Mouse (Mus musculus): ENCODE data around the gene Arrdc2.
A peak's percentile ranks its signal among the peaks of the same experiment; 100 is the strongest.
"Not testable (repeated sequence)": the region's sequence is repeated elsewhere in the genome, so short reads cannot be mapped to it uniquely, and the experiment has no call there.

Arrdc2 gene

DNA sequence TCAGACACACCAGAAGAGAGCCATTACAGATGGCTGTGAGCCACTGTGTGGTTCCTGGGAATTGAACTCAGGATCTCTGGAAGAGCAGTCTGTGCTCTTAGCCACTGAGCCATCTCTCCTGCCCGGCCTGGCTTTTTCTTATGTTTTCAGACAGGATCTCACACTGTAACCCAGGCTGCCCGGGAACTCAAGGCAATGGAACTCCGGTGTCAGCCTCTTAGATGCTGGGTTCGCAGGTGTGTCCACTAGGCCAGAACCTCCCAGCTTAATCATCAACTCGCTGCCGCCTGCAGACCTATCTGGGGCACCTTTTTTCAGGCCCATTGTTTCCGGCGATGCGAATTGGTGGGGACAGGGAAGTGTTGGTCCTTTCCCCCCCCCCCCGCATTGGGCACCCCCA lies 1.1 kb upstream of the Arrdc2 start:
- DNase-seq (ENCODE audit: low read depth), result no peak

DNA sequence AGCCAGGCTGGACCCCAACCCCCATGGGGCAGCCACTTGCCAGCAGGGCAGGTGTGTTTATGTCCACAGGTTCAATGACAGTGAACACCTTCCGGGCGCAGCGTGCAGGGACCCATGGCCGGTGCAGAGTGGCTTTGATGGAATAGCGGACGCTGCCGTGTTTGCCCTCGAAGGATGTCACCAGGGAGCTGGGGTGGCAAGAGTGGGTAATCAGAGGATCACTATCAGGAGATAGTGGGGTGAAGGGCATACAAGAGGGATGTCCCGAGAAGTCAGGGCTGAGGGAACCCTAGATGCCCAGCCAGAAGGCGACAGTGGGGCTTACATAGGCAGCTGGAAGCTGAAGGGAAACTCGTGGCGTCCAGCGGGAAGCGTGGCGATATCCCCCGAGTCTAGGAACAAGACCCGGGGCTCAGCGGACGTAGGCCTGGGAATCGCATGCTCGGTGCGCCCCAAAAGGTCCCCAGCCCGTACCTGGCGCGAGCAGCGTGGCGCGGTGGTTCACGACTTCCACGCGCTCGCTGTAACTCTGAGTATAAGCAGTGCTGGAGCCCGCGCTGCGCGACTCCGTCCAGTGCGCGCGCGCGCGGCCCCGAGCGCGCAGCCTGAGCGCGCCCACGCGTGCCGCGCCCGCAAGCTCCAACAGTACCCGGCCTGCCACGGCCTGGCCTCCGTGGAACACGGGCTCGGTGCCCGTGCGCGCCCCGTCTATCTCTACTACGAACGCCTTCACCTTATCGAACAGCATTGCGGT lies 689 bp downstream of the Arrdc2 start:
- DNase-seq (ENCODE audit: low read depth), result no peak

GRCm38 (mm10) chr8:70836666-70837065 lies 2.9 kb downstream of the Arrdc2 start:
- DNase-seq (ENCODE audit: low read depth), result no peak

DNA sequence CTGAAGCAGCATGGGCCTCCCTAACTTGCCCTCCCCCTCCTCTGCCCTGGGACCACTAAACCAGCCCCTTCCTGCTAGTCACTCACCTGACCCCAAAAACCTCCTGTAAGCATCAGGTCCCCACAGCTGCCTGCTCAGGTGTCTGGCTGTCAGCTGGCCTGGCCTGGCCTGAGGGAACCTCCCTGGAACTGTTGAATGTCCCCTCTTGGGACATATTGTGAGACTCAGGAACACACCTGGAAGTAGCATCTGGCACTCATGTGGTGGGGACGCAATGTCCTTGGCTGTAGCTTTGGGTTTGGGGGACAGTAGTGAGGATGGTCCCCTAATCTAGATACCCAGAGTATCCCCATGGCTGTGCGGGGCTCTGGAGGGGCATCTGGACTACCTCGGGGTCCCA lies 5.4 kb downstream of the Arrdc2 start:
- no peak for DNase-seq (ENCODE audit: low read depth)

GRCm38 (mm10) chr8:70833520-70833919 lies 6.0 kb downstream of the Arrdc2 start:
- DNase-seq (ENCODE audit: low read depth), result no peak

DNA sequence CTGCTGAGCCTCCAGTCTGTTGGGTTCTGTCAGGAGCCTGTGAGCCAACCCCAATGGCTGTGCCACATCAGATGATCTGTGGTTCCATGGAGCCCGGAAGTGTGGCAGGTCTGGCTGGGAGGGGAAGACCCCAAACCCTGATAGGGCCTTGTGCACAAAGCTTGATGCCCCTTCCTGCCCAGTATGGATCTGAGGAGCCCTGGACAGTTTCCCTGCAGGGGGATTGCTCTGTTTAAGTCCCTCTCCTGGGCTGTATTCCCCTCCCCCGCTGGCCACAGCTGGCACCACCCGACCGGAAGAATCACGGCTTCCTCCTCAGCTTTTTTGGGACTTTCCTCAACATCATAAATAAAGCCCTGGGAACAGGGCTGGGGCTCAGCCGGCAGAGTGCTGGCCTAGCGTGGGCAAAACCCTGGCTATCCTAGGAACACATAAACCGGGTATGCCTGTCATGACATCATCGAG lies 6.5 kb downstream of the Arrdc2 start:
- peak; percentile 82 for DNase-seq (ENCODE audit: low read depth)

GRCm38 (mm10) chr8:70832371-70832770 lies 7.1 kb downstream of the Arrdc2 start:
- DNase-seq (ENCODE audit: low read depth), result no peak

DNA sequence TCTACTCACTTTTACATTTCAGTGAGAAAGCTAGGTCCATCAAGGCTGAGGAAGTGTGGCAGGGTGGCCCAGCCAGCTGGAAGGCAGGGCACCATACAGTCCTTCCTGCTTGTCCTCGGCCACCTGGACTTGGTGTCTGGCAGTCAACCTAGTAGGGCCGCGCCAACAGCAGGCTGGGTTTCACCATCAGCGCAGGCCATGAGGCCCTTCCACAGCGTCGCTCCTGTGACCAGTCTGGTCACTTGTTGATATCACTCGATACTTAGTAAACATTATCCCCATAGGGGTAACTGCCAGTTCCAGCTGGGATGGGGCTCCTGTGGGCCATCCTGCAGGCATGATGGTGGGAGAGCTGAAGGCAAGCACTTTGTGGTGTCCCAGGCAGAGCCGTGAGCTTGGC lies 8.0 kb downstream of the Arrdc2 start:
- DNase-seq (ENCODE audit: low read depth), result no peak

DNA sequence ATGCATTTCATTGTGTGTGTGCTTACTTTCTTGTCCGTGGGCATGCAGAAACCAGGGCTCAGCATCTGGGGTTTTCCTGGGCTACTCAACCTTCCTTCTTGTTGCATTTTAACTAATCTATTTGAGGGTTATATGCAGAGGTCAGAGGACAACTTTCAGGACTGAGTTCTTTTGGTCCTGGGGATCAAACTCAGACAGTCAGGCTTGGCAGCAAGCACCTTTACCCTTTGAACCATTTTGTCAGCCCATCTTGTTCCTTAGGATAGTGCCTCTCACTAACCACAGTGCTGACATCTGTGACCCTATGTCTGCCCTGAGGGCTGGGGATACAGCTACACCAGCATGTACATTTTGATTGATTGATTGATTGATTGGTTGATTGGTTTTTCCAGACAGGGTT lies 11.7 kb downstream of the Arrdc2 start:
- DNase-seq (ENCODE audit: low read depth), result no peak

GRCm38 (mm10) chr8:70827010-70827409 lies 12.5 kb downstream of the Arrdc2 start:
- DNase-seq (ENCODE audit: low read depth), result peak; percentile 49

- DNase-seq (ENCODE audit: low read depth), result no peak
Measured at GRCm38 (mm10) chr8:70825816-70826215, 13.7 kb downstream of the Arrdc2 start.

DNA sequence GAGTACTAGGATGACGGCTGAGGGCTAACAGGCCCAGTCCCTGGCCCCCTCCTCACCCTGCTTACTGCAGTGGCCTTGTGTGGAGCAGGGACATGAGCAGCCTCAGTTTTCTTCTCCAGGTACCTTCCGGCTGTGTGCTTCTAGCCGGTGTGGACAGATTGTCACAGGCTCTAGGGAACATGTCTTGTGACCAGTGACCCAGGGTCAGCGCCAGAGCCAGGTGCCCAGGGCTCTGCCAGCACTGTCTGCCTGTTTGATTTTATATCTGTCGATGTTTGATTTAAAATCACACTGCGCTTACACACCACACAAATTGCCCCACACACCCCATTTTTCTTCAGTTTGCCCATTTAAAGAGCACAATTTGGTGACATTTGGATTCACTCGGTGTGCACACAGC lies 15.7 kb downstream of the Arrdc2 start:
- DNase-seq (ENCODE audit: low read depth), result no peak

GRCm38 (mm10) chr8:70822594-70822993 lies 16.9 kb downstream of the Arrdc2 start:
- DNase-seq (ENCODE audit: low read depth), result not testable (repeated sequence)

GRCm38 (mm10) chr8:70821992-70822391 lies 17.5 kb downstream of the Arrdc2 start:
- no peak for DNase-seq (ENCODE audit: low read depth)

GRCm38 (mm10) chr8:70821399-70821962 lies 18.0 kb downstream of the Arrdc2 start:
- peak; percentile 82 for DNase-seq (ENCODE audit: low read depth)

- peak; percentile 32 for DNase-seq (ENCODE audit: low read depth)
Measured at GRCm38 (mm10) chr8:70820101-70820935, 19.2 kb downstream of the Arrdc2 start.

- DNase-seq (ENCODE audit: low read depth), result no peak
Measured at GRCm38 (mm10) chr8:70816679-70817078, 22.8 kb downstream of the Arrdc2 start.

GRCm38 (mm10) chr8:70812885-70813284 lies 26.6 kb downstream of the Arrdc2 start:
- DNase-seq (ENCODE audit: low read depth), result no peak

- no peak for DNase-seq (ENCODE audit: low read depth)
Measured at GRCm38 (mm10) chr8:70812055-70812454, 27.5 kb downstream of the Arrdc2 start.

- peak; percentile 71 for DNase-seq (ENCODE audit: low read depth)
Measured at GRCm38 (mm10) chr8:70810962-70811680, 28.4 kb downstream of the Arrdc2 start.

DNA sequence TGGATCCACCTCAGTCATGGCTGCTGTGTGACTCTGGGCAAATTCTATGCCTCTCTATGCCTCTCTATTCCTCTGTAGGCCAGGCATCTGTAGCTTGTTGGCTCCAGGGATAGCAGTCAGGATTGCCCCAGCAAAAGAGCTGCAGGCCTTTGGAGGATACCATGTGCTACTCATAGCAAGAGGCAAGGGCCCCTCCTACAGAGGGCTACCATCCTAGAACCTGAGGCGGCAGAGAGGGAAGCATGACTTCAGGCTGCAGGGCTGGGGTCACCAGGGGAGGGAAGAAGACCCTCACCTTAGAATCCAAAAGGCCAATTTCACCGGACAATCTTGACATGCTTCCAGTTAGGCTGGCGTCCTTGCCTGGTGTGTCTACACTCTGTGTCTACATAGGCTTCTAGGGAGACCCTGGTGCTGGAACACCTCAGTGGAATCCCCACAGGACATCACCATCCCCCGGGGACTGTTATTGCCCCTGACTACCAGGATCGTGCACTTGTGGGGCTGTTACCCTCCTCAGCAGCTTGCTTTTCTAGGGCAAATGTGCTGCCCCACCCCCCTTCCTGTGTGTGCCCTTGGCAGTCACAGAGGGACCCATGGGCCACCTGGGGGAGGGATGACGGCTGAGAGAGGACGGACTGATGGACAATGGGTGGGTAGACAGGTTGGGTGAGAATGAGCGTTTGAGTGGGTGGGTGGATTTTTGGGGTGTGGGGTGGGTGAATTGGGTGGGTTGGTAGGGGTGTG lies 30.4 kb downstream of the Arrdc2 start:
- DNase-seq (ENCODE audit: low read depth), result peak; percentile 62

Data from induced T-regulatory cell, adult 2 months (primary cell).